Comparison of ENCODE assay signal across 20 mouse cellular contexts in the genomic region with DNA sequence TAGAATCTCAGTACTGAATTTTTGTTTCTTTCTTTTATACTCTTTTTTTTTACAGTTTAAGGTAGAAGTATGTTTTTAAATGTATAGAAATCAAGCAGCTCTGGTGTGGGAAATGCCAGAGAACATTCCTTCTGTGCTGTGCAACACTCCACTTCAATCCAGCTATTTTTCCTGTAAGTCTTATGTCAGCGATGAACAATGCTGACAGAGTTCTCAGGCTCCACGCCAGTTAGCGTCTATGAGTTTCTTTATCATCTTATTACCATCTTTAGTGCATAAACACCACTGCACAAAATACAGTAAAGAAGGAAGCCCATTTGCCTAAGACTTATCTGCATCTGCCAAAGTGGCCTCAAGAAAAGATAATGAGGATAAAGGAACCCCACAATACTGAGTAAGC.
"Had no signal": no experiment of that assay in that cellular context is flagged by ENCODE, and none has a peak within 500 bp of the region (broad histone marks: within the 10 kb centered on the region; RNA-seq: fewer than 3 reads in every experiment).

No protein-coding gene starts in this region.

- ATAC-seq: midbrain, embryonic 16.5 days had no signal

- H3K9ac ChIP-seq: midbrain, embryonic 12.5 days; neural tube, embryonic 13.5 days; neural tube, embryonic 15.5 days; stomach, embryonic 15.5 days had no signal

- H3K9me3 ChIP-seq: midbrain, embryonic 10.5 days; midbrain, embryonic 12.5 days; neural tube, embryonic 13.5 days; neural tube, embryonic 15.5 days; stomach, embryonic 15.5 days had no signal

- H3K4me3 ChIP-seq: midbrain, embryonic 10.5 days; midbrain, embryonic 12.5 days; myocyte; neural tube, embryonic 13.5 days; neural tube, embryonic 15.5 days; stomach, embryonic 15.5 days had no signal

- H3K4me1 ChIP-seq: midbrain, embryonic 10.5 days; midbrain, embryonic 12.5 days; neural tube, embryonic 13.5 days; neural tube, embryonic 15.5 days; stomach, embryonic 15.5 days had no signal

- H3K36me3 ChIP-seq: midbrain, embryonic 10.5 days; midbrain, embryonic 12.5 days; neural tube, embryonic 13.5 days; neural tube, embryonic 15.5 days; stomach, embryonic 15.5 days had no signal

- DNase-seq: lung, adult 18-20 months; lung, postnatal 10 days; lung, postnatal 4 days; midbrain, embryonic 14.5 days; retina, postnatal 1 day; right cerebral cortex, adult 18-20 months; right cerebral cortex, postnatal 25 days; right cerebral cortex, postnatal 4 days; spleen, adult 18-20 months; thymus, adult 2 months; thymus, postnatal 25 days; thymus, postnatal 4 days had no signal

- H3K27me3 ChIP-seq: midbrain, embryonic 12.5 days; neural tube, embryonic 13.5 days; neural tube, embryonic 15.5 days; stomach, embryonic 15.5 days had no signal

- H3K27ac ChIP-seq: midbrain, embryonic 10.5 days; midbrain, embryonic 12.5 days; neural tube, embryonic 13.5 days; neural tube, embryonic 15.5 days; stomach, embryonic 15.5 days; stomach, postnatal 0 days had no signal

- H3K4me2 ChIP-seq: midbrain, embryonic 12.5 days; neural tube, embryonic 13.5 days; neural tube, embryonic 15.5 days; stomach, embryonic 15.5 days had no signal
